Mouse (Mus musculus): ENCODE measurements at regions not wholly inside any gene's neighbourhood (a gene's known extent, or its start where the extent isn't known, plus 50 kb on each side); places are given as distances from the start of the nearest gene placed in this dataset.

DNA sequence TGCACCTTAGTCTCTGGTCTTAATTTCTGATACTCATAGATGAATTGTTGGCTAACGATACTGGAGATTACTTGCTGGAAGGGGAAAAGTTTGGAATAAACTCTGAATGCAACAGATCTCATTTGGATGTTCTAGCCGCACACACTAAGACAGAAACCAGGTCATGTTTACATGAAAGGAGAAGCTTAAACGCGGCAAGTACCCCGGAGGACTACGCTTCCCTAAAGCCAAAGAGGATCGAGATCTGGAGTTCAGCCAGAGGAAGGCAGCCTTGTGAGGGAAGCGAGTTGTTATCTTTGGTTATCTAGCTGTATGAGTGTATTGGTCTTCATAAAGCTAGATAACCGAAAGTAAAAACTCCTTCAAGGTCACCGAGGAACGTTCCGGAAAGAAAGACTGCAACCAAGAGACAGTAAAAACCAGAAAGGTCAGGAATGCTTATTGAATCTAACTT lies 234.7 kb downstream of the Mef2c start:
- TF ChIP-seq CTCF (IDR thresholded peaks at IDR 0.05; ENCODE audit: low read depth) (no peak), EP300 (IDR thresholded peaks at IDR 0.05; ENCODE audit: low read depth) (no peak)

Data from heart, postnatal 0 days (tissue).